Mouse (Mus musculus): ENCODE results near the gene Vmp1. TPM values are rescaled to one million over a fixed set of nuclear protein-coding genes. Genes with fewer than 3 reads are reported as not detected.

Vmp1 gene
- polyA plus RNA-seq, 1 experiment from 2014 or later: 151 TPM

GRCm38 (mm10) chr11:86595366-86595765 lies 88.3 kb downstream of the Vmp1 start:
- WGBS: 98% methylated on average over 6 of the region's 6 CpGs

GRCm38 (mm10) chr11:86594188-86594876 lies 89.3 kb downstream of the Vmp1 start:
- Histone ChIP-seq H3K4me3 (ENCODE audit: low read depth, low read length) (no peak overlapping the region), H3K36me3 (ENCODE audit: control insufficient read depth, insufficient read depth, low read length) (no peaks in the 10 kb centered on the region), H3K9me3 (ENCODE audit: control insufficient read depth, low read length) (no peaks in the 10 kb centered on the region), H3K27me3 (ENCODE audit: control insufficient read depth, insufficient read depth, low read length) (no peaks in the 10 kb centered on the region), H3K27ac (ENCODE audit: low read depth, low read length) (no peak overlapping the region), H3K9ac (replicated peaks; ENCODE audit: low read depth, low read length) (no peak overlapping the region), H3K4me1 (ENCODE audit: control insufficient read depth, insufficient read depth, low read length) (0 out of 2 replicates have a peak, but pooled peaks cover 4% of the 10 kb centered on the region), H3K4me2 (ENCODE audit: low read depth, low read length) (no peak overlapping the region)
- no peak for ATAC-seq (ENCODE audit: low read depth)
- 83% methylated on average over 6 of the region's 6 CpGs for WGBS

More at GRCm38 (mm10) chr11:86595366-86595765, 88.3 kb downstream of the Vmp1 start:
- ATAC-seq (ENCODE audit: low read depth): no peak
- Histone ChIP-seq H3K4me3 (ENCODE audit: low read depth, low read length) (no peak overlapping the region), H3K9me3 (ENCODE audit: control insufficient read depth, low read length) (no peaks in the 10 kb centered on the region), H3K9ac (replicated peaks; ENCODE audit: low read depth, low read length) (no peak overlapping the region), H3K27me3 (ENCODE audit: control insufficient read depth, insufficient read depth, low read length) (no peaks in the 10 kb centered on the region), H3K36me3 (ENCODE audit: control insufficient read depth, insufficient read depth, low read length) (no peaks in the 10 kb centered on the region), H3K4me1 (ENCODE audit: control insufficient read depth, insufficient read depth, low read length) (0 out of 2 replicates have a peak, but pooled peaks cover 4% of the 10 kb centered on the region), H3K4me2 (ENCODE audit: low read depth, low read length) (no peak overlapping the region), H3K27ac (ENCODE audit: low read depth, low read length) (no peak overlapping the region)

GRCm38 (mm10) chr11:86593443-86593842 lies 90.2 kb downstream of the Vmp1 start:
- ATAC-seq (ENCODE audit: low read depth): no peak
- Histone ChIP-seq H3K27ac (ENCODE audit: low read depth, low read length) (no peak overlapping the region), H3K4me1 (ENCODE audit: control insufficient read depth, insufficient read depth, low read length) (0 out of 2 replicates have a peak, but pooled peaks cover 4% of the 10 kb centered on the region)

GRCm38 (mm10) chr11:86592993-86593392 lies 90.6 kb downstream of the Vmp1 start:
- WGBS: 29% methylated on average over 3 of the region's 3 CpGs
- Histone ChIP-seq H3K9ac (replicated peaks; ENCODE audit: low read depth, low read length) (no peak overlapping the region), H3K36me3 (ENCODE audit: control insufficient read depth, insufficient read depth, low read length) (no peaks in the 10 kb centered on the region), H3K27ac (ENCODE audit: low read depth, low read length) (no peak overlapping the region), H3K4me3 (ENCODE audit: low read depth, low read length) (no peak overlapping the region), H3K4me1 (ENCODE audit: control insufficient read depth, insufficient read depth, low read length) (0 out of 2 replicates have a peak, but pooled peaks cover 4% of the 10 kb centered on the region), H3K27me3 (ENCODE audit: control insufficient read depth, insufficient read depth, low read length) (no peaks in the 10 kb centered on the region), H3K9me3 (ENCODE audit: control insufficient read depth, low read length) (no peaks in the 10 kb centered on the region), H3K4me2 (ENCODE audit: low read depth, low read length) (no peak overlapping the region)
- ATAC-seq (ENCODE audit: low read depth): no peak

More at GRCm38 (mm10) chr11:86593443-86593842, 90.2 kb downstream of the Vmp1 start:
- H3K4me2 ChIP-seq (ENCODE audit: low read depth, low read length): no peak overlapping the region
- no peaks in the 10 kb centered on the region for H3K9me3 ChIP-seq (ENCODE audit: control insufficient read depth, low read length)
- H3K36me3 ChIP-seq (ENCODE audit: control insufficient read depth, insufficient read depth, low read length): no peaks in the 10 kb centered on the region
- WGBS: 82% methylated on average over 5 of the region's 5 CpGs
- no peak overlapping the region for H3K4me3 ChIP-seq (ENCODE audit: low read depth, low read length)
- no peaks in the 10 kb centered on the region for H3K27me3 ChIP-seq (ENCODE audit: control insufficient read depth, insufficient read depth, low read length)
- H3K9ac ChIP-seq (replicated peaks; ENCODE audit: low read depth, low read length): no peak overlapping the region

GRCm38 (mm10) chr11:86591931-86592616 lies 91.6 kb downstream of the Vmp1 start:
- WGBS: 96% methylated on average over 2 of the region's 2 CpGs
- Histone ChIP-seq H3K9me3 (ENCODE audit: control insufficient read depth, low read length) (no peaks in the 10 kb centered on the region), H3K4me3 (ENCODE audit: low read depth, low read length) (no peak overlapping the region), H3K9ac (replicated peaks; ENCODE audit: low read depth, low read length) (no peak overlapping the region), H3K4me1 (ENCODE audit: control insufficient read depth, insufficient read depth, low read length) (0 out of 2 replicates have a peak, but pooled peaks cover 4% of the 10 kb centered on the region), H3K27me3 (ENCODE audit: control insufficient read depth, insufficient read depth, low read length) (no peaks in the 10 kb centered on the region), H3K4me2 (ENCODE audit: low read depth, low read length) (no peak overlapping the region), H3K27ac (ENCODE audit: low read depth, low read length) (no peak overlapping the region), H3K36me3 (ENCODE audit: control insufficient read depth, insufficient read depth, low read length) (no peaks in the 10 kb centered on the region)
- ATAC-seq (ENCODE audit: low read depth): no peak

DNA sequence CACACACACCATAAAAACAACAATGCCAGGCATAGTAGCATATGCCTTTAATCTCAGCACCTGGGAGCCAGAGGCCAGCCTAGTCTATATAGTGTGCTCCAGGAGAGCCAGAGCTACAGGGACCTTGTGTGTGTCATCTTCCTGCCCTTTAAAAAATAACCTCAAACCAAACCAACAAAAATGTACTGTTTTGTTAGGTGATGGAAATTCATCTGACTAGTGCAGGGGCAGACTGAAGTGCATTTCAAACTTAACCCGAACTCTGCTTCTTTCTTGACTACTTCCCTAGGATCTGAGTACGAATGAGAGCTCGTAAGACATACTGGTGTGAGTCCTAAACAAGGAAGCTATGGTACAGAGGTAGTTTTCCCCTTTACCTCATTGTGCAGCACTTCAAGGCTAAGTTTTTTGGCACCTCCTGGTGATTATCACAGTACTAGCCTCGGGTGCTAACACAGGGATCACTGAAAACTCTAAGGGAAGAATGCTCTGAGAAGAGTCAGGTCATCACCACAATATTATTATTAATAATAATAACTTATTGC lies 92.3 kb downstream of the Vmp1 start:
- Histone ChIP-seq H3K36me3 (ENCODE audit: control insufficient read depth, insufficient read depth, low read length) (no peaks in the 10 kb centered on the region), H3K4me3 (ENCODE audit: low read depth, low read length) (no peak overlapping the region), H3K27me3 (ENCODE audit: control insufficient read depth, insufficient read depth, low read length) (no peaks in the 10 kb centered on the region), H3K9me3 (ENCODE audit: control insufficient read depth, low read length) (no peaks in the 10 kb centered on the region), H3K4me2 (ENCODE audit: low read depth, low read length) (no peak overlapping the region), H3K9ac (replicated peaks; ENCODE audit: low read depth, low read length) (no peak overlapping the region), H3K4me1 (ENCODE audit: control insufficient read depth, insufficient read depth, low read length) (0 out of 2 replicates have a peak, but pooled peaks cover 4% of the 10 kb centered on the region), H3K27ac (ENCODE audit: low read depth, low read length) (no peak overlapping the region)
- WGBS: 83% methylated on average over 4 of the region's 4 CpGs
- ATAC-seq (ENCODE audit: low read depth): no peak

GRCm38 (mm10) chr11:86590579-86590978 lies 93.1 kb downstream of the Vmp1 start:
- Histone ChIP-seq H3K27me3 (ENCODE audit: control insufficient read depth, insufficient read depth, low read length) (no peaks in the 10 kb centered on the region), H3K4me2 (ENCODE audit: low read depth, low read length) (no peak overlapping the region), H3K9ac (replicated peaks; ENCODE audit: low read depth, low read length) (no peak overlapping the region), H3K27ac (ENCODE audit: low read depth, low read length) (no peak overlapping the region), H3K36me3 (ENCODE audit: control insufficient read depth, insufficient read depth, low read length) (no peaks in the 10 kb centered on the region), H3K9me3 (ENCODE audit: control insufficient read depth, low read length) (no peaks in the 10 kb centered on the region), H3K4me1 (ENCODE audit: control insufficient read depth, insufficient read depth, low read length) (0 out of 2 replicates have a peak, but pooled peaks cover 4% of the 10 kb centered on the region), H3K4me3 (ENCODE audit: low read depth, low read length) (no peak overlapping the region)
- 95% methylated on average over 10 of the region's 10 CpGs for WGBS
- no peak for ATAC-seq (ENCODE audit: low read depth)

DNA sequence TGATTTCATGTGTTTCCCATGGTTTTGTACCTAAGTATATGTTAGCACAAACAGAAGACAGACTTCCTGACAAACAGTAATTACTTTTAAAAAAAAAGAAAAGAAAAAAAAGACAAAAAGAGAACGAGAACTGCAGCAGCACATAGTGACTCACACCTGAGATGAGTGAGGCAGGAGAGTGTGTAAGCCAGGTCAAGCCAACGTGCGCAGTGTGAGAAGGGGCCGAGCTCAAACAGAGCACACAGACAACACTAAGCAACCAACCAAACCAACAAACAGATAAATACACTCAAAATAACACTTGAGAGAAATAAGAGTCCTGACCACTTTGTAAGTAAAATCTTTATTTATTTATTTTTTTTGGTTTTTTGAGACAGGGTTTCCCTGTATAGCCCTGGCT lies 93.6 kb downstream of the Vmp1 start:
- Histone ChIP-seq H3K27me3 (ENCODE audit: control insufficient read depth, insufficient read depth, low read length) (no peaks in the 10 kb centered on the region), H3K4me3 (ENCODE audit: low read depth, low read length) (no peak overlapping the region), H3K9ac (replicated peaks; ENCODE audit: low read depth, low read length) (no peak overlapping the region), H3K4me1 (ENCODE audit: control insufficient read depth, insufficient read depth, low read length) (0 out of 2 replicates have a peak, but pooled peaks cover 4% of the 10 kb centered on the region), H3K27ac (ENCODE audit: low read depth, low read length) (no peak overlapping the region), H3K4me2 (ENCODE audit: low read depth, low read length) (no peak overlapping the region), H3K9me3 (ENCODE audit: control insufficient read depth, low read length) (no peaks in the 10 kb centered on the region), H3K36me3 (ENCODE audit: control insufficient read depth, insufficient read depth, low read length) (0 out of 2 replicates have a peak, but pooled peaks cover under 1% of the 10 kb centered on the region)
- WGBS: 93% methylated on average over 4 of the region's 4 CpGs
- ATAC-seq (ENCODE audit: low read depth): no peak
